Mouse (Mus musculus) heart, embryonic 15.5 days (tissue): ENCODE data around the gene Gclc. TPM values are rescaled to one million over a fixed set of nuclear protein-coding genes. Genes with fewer than 3 reads are reported as not detected.

Experiments
- ATAC-seq: fragments of 200-750 bp; cut with Nextera tagmentation; replicated peaks from 2 replicates; pipeline ENCODE4 v1.8.0; 2017; ENCODE audit warnings: low read depth, moderate TSS enrichment; ENCODE audit not compliant: insufficient number of reproducible peaks, insufficient read depth, low FRiP score
- H3K27ac ChIP-seq: fragments of 300-500 bp; sonication (generic); 2 replicates; pipeline ENCODE4 v1.5.1; 2015; ENCODE audit warnings: mild to moderate bottlenecking, inconsistent platforms
- H3K27me3 ChIP-seq: fragments of 300-500 bp; sonication (generic); 2 replicates; pipeline ENCODE4 v1.6.1; 2015; ENCODE audit warnings: inconsistent platforms
- H3K36me3 ChIP-seq: fragments of 300-500 bp; sonication (generic); 2 replicates; pipeline ENCODE4 v1.6.1; 2015; ENCODE audit warnings: mild to moderate bottlenecking, inconsistent platforms
- H3K4me1 ChIP-seq: fragments of 300-500 bp; sonication (generic); replicated peaks from 2 replicates; pipeline ENCODE4 v1.6.1; 2015; ENCODE audit warnings: inconsistent platforms
- H3K4me2 ChIP-seq: fragments of 300-500 bp; sonication (generic); 2 replicates; pipeline ENCODE4 v1.6.1; 2015; ENCODE audit warnings: inconsistent platforms, mild to moderate bottlenecking, moderate library complexity
- H3K4me3 ChIP-seq: fragments of 300-500 bp; sonication (generic); 2 replicates; pipeline ENCODE4 v1.5.1; 2015; ENCODE audit warnings: mild to moderate bottlenecking, inconsistent platforms
- H3K9ac ChIP-seq: fragments of 300-500 bp; sonication (generic); 2 replicates; pipeline ENCODE4 v1.6.1; 2015; ENCODE audit warnings: mild to moderate bottlenecking, inconsistent platforms
- H3K9me3 ChIP-seq: fragments of 300-500 bp; sonication (generic); replicated peaks from 2 replicates; pipeline ENCODE4 v1.6.1; 2016; ENCODE audit warnings: inconsistent platforms
- WGBS: fragments of 180-500 bp; shearing (Covaris S2); methylation state at CpG from one replicate; pipeline ENCODE4 v1.1.7; 2015; ENCODE audit warnings: mixed read lengths; 5-methylcytosine and 5-hydroxymethylcytosine counted together
- polyA plus RNA-seq: library from polyadenylated mRNA; unstranded; fragments of >200 nt; fragmentation: Nextera tagmentation; extraction: Ambion mirVana; gene quantifications from 2 replicates; pipeline ENCODE4 v1.2.1, GENCODE M21; 2015

The Gclc gene
- polyA plus RNA-seq, 1 experiment from 2014 or later = 5.9 TPM

DNA sequence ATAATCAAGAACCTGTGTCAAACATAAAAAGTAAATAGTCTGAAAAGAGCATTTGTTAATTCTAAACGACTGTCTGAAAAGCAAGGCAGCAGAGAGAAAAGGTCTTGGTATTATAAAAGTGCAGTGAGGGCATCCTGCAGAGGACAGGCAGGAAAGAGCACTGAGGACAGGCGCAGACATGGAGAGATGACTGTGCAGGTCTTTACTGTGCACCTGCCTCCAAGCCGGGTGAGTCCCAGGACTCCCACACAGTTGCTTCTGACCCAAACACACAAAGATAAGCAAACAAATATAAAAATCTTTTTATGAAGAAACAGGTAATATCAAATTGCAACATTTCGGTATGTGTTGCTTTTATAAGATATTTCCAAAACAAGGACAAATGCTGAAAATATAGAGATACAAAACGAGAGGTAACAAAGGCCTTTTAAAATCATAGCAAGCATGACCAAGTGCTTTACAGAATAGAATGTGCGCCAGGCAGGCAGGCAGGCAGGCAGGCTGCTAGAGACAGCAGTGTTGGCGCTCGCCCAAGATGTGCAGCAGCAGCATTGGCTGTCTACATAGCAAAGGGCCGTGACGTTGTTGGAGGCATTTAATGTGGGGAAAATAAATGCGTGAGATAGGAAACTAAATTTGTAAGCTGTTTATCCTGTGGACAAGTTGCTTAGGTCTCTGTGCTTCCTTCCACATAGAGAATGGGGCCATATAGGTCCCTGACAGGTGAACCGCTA is 35.4 kb downstream of the Gclc start:
- Histone ChIP-seq H3K4me1 (0 out of 2 replicates have a peak, but pooled peaks cover 4% of the 10 kb centered on the region), H3K9ac (no peak overlapping the region), H3K9me3 (no peaks in the 10 kb centered on the region), H3K36me3 (peaks cover 32% of the 10 kb centered on the region; the same call in 1 of the 2 replicates), H3K4me2 (no peak overlapping the region), H3K27me3 (no peaks in the 10 kb centered on the region), H3K27ac (no peak overlapping the region), H3K4me3 (no peak overlapping the region)
- peak; percentile 67 for ATAC-seq
- 56% methylated on average over 12 of the region's 12 CpGs for WGBS

- H3K4me2 ChIP-seq = no peak overlapping the region
- H3K27ac ChIP-seq = no peak overlapping the region
- H3K4me1 ChIP-seq = 0 out of 2 replicates have a peak, but pooled peaks cover 4% of the 10 kb centered on the region
- H3K4me3 ChIP-seq = no peak overlapping the region
- H3K9ac ChIP-seq = no peak overlapping the region
- H3K27me3 ChIP-seq = no peaks in the 10 kb centered on the region
- H3K36me3 ChIP-seq = peaks cover 13% of the 10 kb centered on the region; the same call in 1 of the 2 replicates
- ATAC-seq = no peak
- no peaks in the 10 kb centered on the region for H3K9me3 ChIP-seq
- WGBS = 69% methylated on average over 3 of the region's 3 CpGs
Observed at GRCm38 (mm10) chr9:77793838-77794237, 39.5 kb downstream of the Gclc start.

- no peak overlapping the region for H3K4me3 ChIP-seq
- WGBS = 60% methylated on average over 7 of the region's 7 CpGs
- H3K27ac ChIP-seq = no peak overlapping the region
- no peaks in the 10 kb centered on the region for H3K9me3 ChIP-seq
- no peaks in the 10 kb centered on the region for H3K36me3 ChIP-seq
- no peak overlapping the region for H3K9ac ChIP-seq
- no peaks in the 10 kb centered on the region for H3K27me3 ChIP-seq
- no peak overlapping the region for H3K4me2 ChIP-seq
- H3K4me1 ChIP-seq = peaks cover 13% of the 10 kb centered on the region
- no peak for ATAC-seq
Observed at GRCm38 (mm10) chr9:77802461-77802860, 48.1 kb downstream of the Gclc start.

- peak overlapping the region; percentile 36; the same call in 1 of the 2 replicates for H3K9ac ChIP-seq
- H3K4me3 ChIP-seq = peak overlapping the region; percentile 36
- ATAC-seq = no peak
- 38% methylated on average over 3 of the region's 3 CpGs for WGBS
- H3K9me3 ChIP-seq = no peaks in the 10 kb centered on the region
- peak overlapping the region; percentile 61 for H3K4me2 ChIP-seq
- H3K27ac ChIP-seq = peak overlapping the region; percentile 41
- H3K4me1 ChIP-seq = peaks cover 8% of the 10 kb centered on the region
- H3K36me3 ChIP-seq = no peaks in the 10 kb centered on the region
- no peaks in the 10 kb centered on the region for H3K27me3 ChIP-seq
Observed at GRCm38 (mm10) chr9:77806426-77806825, 52.1 kb downstream of the Gclc start.

GRCm38 (mm10) chr9:77806842-77807668 is 52.7 kb downstream of the Gclc start:
- H3K4me2 ChIP-seq = peak overlapping the region; percentile 61
- peak overlapping the region; percentile 41 for H3K27ac ChIP-seq
- H3K27me3 ChIP-seq = no peaks in the 10 kb centered on the region
- H3K9me3 ChIP-seq = no peaks in the 10 kb centered on the region
- no peaks in the 10 kb centered on the region for H3K36me3 ChIP-seq
- peak overlapping the region; percentile 36 for H3K4me3 ChIP-seq
- peak overlapping the region; percentile 36; the same call in 1 of the 2 replicates for H3K9ac ChIP-seq
- peaks cover 8% of the 10 kb centered on the region for H3K4me1 ChIP-seq
- peak; percentile 81; the same call in 1 of the 2 replicates for ATAC-seq
- WGBS = 18% methylated on average over 12 of the region's 12 CpGs

DNA sequence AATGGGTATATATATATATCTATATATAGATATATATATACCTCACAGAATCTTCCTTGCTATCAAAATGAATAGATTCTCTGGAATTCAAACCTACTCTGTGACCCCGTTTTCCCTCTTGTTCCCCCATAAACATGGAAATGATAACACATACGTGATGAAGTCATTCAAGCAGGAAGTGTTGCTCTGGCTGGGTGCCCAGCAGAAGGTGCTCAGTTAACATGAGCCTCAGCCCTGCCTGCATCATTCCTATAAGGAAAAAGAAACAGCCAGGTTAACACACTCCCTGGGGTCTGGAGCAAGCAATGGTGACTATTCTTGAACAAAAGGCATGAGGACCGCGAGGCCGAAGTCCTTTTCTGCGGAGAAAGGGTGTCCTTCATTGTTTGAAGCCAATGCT is 54.1 kb downstream of the Gclc start:
- H3K4me1 ChIP-seq = peaks cover 8% of the 10 kb centered on the region
- H3K27me3 ChIP-seq = no peaks in the 10 kb centered on the region
- no peak overlapping the region for H3K27ac ChIP-seq
- no peaks in the 10 kb centered on the region for H3K9me3 ChIP-seq
- no peaks in the 10 kb centered on the region for H3K36me3 ChIP-seq
- H3K4me2 ChIP-seq = no peak overlapping the region
- H3K4me3 ChIP-seq = no peak overlapping the region
- ATAC-seq = no peak
- WGBS = 62% methylated on average over 6 of the region's 6 CpGs
- H3K9ac ChIP-seq = no peak overlapping the region

GRCm38 (mm10) chr9:77818858-77819257 is 64.5 kb downstream of the Gclc start:
- Histone ChIP-seq H3K9me3 (no peaks in the 10 kb centered on the region), H3K9ac (no peak overlapping the region), H3K4me3 (no peak overlapping the region), H3K4me2 (no peak overlapping the region), H3K36me3 (no peaks in the 10 kb centered on the region), H3K27me3 (no peaks in the 10 kb centered on the region), H3K4me1 (no peaks in the 10 kb centered on the region), H3K27ac (no peak overlapping the region)
- ATAC-seq = no peak
- WGBS = 39% methylated on average over 7 of the region's 7 CpGs

DNA sequence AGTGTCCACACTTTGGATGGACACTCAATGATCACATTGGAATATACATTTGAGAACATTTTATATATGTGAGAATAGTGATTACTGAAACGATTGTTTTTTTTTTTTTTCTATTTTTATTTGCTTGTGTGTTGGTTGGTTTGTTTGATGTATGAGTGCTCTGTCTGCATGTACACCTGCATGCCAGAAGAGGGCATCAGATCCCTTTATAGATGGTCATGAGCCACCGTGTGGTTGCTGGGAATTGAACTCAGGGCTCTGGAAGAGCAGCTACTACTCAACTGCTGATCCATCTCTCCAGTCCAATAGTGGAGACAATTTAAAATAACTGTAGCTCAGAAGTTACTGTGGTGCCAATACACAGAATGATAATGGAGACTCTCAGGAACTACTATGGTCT is 65.0 kb downstream of the Gclc start:
- Histone ChIP-seq H3K36me3 (no peaks in the 10 kb centered on the region), H3K9ac (no peak overlapping the region), H3K9me3 (no peaks in the 10 kb centered on the region), H3K4me3 (no peak overlapping the region), H3K27ac (no peak overlapping the region), H3K4me2 (no peak overlapping the region), H3K27me3 (no peaks in the 10 kb centered on the region), H3K4me1 (no peaks in the 10 kb centered on the region)
- no peak for ATAC-seq
- WGBS = 76% methylated on average over 2 of the region's 2 CpGs

DNA sequence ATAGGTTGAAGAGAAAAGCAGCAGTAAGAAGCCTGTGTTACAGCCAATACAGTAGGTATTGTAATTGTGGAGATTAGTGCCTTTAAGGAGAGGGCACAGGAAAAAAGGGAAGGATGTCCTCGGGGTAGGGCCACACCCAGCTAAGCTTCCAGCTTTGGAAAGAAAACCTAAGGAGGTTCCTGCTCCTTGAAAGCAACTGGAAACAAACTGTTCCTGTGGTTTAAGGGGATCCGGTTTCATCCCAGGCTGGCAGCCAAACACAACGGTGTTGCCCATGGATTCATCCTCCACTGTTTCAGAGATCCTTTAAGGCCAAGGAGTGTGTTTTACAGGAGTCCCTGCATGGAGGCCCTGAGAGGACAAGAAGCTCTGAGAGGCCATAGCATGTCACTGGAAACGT is 66.5 kb downstream of the Gclc start:
- 42% methylated on average over 4 of the region's 4 CpGs for WGBS
- Histone ChIP-seq H3K36me3 (no peaks in the 10 kb centered on the region), H3K4me2 (no peak overlapping the region), H3K4me1 (0 out of 2 replicates have a peak, but pooled peaks cover 4% of the 10 kb centered on the region), H3K4me3 (no peak overlapping the region), H3K9me3 (no peaks in the 10 kb centered on the region), H3K27me3 (no peaks in the 10 kb centered on the region), H3K9ac (no peak overlapping the region), H3K27ac (no peak overlapping the region)
- no peak for ATAC-seq

DNA sequence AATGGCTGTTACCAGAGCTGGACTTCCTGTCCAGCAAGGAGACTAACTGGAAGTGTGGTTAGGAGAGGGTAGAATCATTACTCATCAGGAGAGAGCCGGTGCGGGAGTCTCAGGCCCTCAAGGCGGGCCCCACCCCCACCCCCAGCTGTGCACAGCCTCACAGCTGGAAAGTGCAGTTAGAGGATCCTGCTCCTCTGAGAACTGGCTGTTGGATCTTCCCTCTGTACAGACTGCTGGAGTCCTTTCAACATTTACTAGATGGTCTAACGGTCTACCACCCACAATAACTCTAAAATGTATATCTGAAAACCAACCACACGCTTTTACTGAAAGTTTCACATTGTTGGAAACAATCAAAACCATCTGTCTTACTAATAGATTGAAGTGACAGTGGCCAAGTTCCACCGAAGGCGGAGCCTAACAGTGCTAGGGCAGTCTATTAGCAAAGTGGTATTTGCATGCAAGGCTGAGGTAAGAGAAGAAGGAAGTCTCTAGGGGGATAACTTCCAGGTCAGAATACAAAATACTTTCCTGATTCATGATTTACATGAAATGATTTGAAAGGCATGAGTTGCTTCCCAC is 71.1 kb downstream of the Gclc start:
- ATAC-seq = no peak; the same call in 1 of the 2 replicates
- Histone ChIP-seq H3K4me3 (no peak overlapping the region), H3K27ac (no peak overlapping the region), H3K27me3 (no peaks in the 10 kb centered on the region), H3K4me2 (no peak overlapping the region), H3K9ac (no peak overlapping the region), H3K9me3 (no peaks in the 10 kb centered on the region), H3K36me3 (no peaks in the 10 kb centered on the region), H3K4me1 (0 out of 2 replicates have a peak, but pooled peaks cover 4% of the 10 kb centered on the region)
- WGBS = 19% methylated on average over 7 of the region's 7 CpGs

GRCm38 (mm10) chr9:77826237-77826636 is 71.9 kb downstream of the Gclc start:
- no peak overlapping the region for H3K4me3 ChIP-seq
- no peak for ATAC-seq

More at GRCm38 (mm10) chr9:77826237-77826636, 71.9 kb downstream of the Gclc start:
- Histone ChIP-seq H3K4me2 (no peak overlapping the region), H3K4me1 (0 out of 2 replicates have a peak, but pooled peaks cover 4% of the 10 kb centered on the region), H3K27me3 (no peaks in the 10 kb centered on the region), H3K27ac (no peak overlapping the region), H3K9ac (no peak overlapping the region), H3K36me3 (no peaks in the 10 kb centered on the region), H3K9me3 (no peaks in the 10 kb centered on the region)
- WGBS = 50% methylated on average over 4 of the region's 4 CpGs
